Mouse (Mus musculus): ENCODE data around the gene Barx1.

Gene Barx1

GRCm38 (mm10) chr13:48660221-48660734 lies 2.5 kb upstream of the Barx1 start:
- DNase-seq (ENCODE audit: low spot score in 2 of 2) = no peak

GRCm38 (mm10) chr13:48660741-48661140 lies 2.1 kb upstream of the Barx1 start:
- DNase-seq (ENCODE audit: low spot score in 2 of 2) = no peak

GRCm38 (mm10) chr13:48661561-48661960 lies 1.2 kb upstream of the Barx1 start:
- no peak for DNase-seq (ENCODE audit: low spot score in 2 of 2)

- no peak for DNase-seq (ENCODE audit: low spot score in 2 of 2)
These were observed 601 bp downstream of the Barx1 start for GRCm38 (mm10) chr13:48663211-48663987.

GRCm38 (mm10) chr13:48663988-48664339 lies 1.2 kb downstream of the Barx1 start:
- no peak for DNase-seq (ENCODE audit: low spot score in 2 of 2)

- DNase-seq (ENCODE audit: low spot score in 2 of 2) = no peak
These were observed 2.3 kb downstream of the Barx1 start for GRCm38 (mm10) chr13:48664916-48665655.

GRCm38 (mm10) chr13:48665656-48666597 lies 3.1 kb downstream of the Barx1 start:
- DNase-seq (ENCODE audit: low spot score in 2 of 2) = no peak

- DNase-seq (ENCODE audit: low spot score in 2 of 2) = no peak
These were observed 4.7 kb downstream of the Barx1 start for GRCm38 (mm10) chr13:48667461-48667860.

GRCm38 (mm10) chr13:48668091-48668975 lies 5.5 kb downstream of the Barx1 start:
- no peak for DNase-seq (ENCODE audit: low spot score in 2 of 2)

- no peak for DNase-seq (ENCODE audit: low spot score in 2 of 2)
These were observed 6.3 kb downstream of the Barx1 start for GRCm38 (mm10) chr13:48668976-48669534.

DNA sequence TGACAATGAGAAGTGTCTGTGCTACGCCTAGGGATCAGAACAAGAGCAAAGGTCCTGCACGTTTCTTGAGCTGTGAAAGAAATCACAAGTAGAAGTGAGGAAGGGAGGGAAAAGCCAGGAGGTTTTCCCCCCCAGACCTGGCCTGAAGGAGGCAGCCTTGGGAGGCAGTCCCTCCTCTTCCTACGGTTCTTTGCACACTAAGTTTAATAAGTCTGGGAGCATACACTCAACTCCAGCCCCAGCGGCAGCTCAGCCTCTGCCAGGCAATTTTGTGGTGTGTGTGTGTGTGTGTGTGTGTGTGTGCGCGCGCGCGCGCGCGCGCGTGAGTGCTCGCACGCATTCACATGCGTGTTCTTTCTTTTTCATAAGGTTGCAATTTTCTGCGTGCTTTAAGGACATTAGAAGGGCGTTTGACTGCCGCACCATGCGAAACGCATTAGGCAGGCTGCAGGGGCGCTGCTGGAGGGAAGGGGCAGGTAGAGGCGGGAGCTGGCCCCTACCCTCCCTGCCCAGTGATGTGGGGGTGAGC lies 9.6 kb downstream of the Barx1 start:
- DNase-seq (ENCODE audit: low spot score in 2 of 2) = no peak

DNA sequence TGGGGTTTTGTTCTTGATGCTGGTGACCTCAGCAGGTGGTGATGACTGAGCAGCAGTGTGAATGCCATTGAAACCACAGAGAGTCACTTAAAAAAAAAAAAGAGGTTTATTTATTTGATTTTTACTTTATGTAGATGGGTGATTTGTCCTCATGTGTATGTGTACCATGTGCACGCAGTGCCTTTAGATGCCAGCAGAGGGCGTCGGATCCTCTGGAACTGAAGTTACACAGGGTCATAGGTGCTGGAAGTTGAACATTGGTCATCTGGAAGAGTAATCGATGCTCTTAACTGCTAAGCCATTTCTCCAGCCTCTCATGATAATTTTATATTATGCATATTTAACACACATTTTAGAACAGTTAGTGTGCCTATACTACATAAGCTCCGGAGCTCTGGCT lies 11.8 kb downstream of the Barx1 start:
- no peak for DNase-seq (ENCODE audit: low spot score in 2 of 2)

DNA sequence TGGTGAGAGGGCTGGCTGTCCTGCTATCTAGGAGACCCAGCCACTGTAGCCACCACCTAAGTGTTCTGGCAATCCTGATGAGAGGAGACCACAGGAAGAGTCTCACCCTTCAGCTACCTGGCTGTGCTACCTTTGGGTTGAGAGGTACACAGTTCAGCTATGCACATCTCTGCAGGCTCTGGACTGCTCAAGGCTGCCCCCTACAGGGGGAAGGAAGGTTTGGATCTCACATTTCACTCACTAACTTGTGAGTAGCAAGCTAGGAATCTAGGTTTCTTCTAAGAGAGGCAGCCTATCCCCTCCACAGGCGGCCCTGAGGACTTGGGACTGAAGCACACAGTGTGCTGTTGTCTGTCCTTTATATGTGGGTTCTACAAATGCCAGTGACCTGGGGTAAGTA lies 16.6 kb downstream of the Barx1 start:
- peak in 1 of 2 experiments; percentile 19 for DNase-seq (ENCODE audit: low spot score in 2 of 2)

DNA sequence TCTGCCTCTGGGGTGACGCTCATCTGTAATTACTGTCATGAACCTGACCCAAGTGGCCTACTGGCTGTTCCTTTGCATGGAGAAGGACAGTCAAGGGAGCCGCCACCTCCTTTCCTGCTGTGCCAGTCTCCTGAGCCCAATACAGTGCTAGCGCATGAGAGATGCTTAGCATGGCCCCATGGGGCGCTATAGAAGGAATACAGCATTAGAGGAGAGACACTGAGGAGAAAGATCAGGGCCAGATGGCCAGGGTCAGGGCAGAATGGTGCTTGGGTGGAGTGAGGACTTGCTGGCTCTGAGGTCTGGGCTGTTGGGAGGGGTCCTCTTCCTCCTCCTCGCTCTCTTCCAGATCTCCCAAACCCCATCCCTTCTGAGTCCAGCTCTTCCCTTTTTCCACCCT lies 23.9 kb downstream of the Barx1 start:
- DNase-seq (ENCODE audit: low spot score in 2 of 2) = no peak

- DNase-seq (ENCODE audit: low spot score in 2 of 2) = no peak
These were observed 29.2 kb downstream of the Barx1 start for GRCm38 (mm10) chr13:48691991-48692390.

DNA sequence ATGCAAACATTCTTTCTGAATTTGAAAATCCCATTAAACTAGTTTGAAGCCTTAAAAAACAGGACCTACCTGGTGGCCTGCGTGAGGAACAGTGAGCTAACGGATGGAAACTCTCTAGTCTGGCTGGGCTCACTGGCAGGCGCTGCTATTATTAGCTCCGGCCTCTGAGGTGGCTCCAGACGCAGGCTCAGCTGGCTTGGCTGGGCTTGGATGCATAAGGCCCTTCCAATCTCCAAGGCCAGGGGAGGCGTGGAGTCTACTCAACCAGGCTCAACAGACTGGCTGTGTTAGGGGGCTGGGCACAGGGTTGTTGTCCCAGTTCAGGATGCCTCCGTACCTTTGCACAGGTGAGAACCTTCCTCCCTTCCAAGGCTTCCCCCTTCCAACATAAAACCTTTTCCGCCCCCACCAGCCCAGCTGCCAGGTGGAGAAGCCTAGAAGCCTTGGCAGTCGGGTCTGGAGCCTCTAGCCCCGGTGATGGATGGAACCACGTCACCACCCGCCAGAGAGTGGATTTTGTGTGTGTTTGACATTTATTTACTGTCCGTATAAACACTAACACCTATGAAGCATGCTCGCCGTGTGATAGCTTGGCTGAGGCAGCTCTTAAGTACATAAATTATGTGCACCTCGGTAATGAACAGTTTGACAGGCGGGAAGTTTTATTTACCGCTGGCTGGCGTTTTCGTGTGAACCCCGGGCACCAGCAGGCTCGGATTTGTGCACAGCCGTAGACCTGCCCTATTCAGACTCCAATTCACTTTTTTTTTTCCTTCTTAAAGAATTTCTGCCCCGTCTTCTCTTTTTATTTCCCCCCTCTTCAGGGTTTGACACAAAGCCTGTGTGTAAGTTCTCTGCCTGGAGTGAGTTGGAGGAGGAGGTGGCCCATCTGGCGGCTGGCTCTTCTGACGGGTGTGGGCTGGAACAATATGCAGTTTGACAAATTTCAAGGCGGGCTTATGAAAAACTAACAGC lies 31.6 kb downstream of the Barx1 start:
- DNase-seq (ENCODE audit: low spot score in 2 of 2) = peak in 1 of 2 experiments; percentile 30

GRCm38 (mm10) chr13:48706385-48706951 lies 43.7 kb downstream of the Barx1 start:
- no peak for DNase-seq (ENCODE audit: low spot score in 2 of 2)

DNA sequence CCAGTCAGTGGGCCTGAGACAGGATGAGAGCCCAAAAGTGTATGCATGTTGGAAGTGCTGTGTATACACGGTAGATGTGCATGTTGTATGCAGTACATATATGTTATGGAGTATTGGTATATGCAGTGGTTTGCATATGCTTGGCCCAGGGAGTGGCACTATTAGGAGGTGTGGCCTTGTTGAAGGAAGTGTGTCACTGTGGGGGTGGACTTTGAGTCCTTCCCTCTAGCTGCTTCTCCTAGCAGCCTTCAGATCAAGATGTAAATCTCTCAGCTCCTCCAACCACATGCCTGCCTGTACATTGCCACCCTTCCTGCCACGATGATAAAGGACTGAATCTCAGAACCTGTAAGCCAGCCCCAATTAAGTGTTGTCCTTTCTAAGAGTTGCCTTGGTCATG lies 49.9 kb downstream of the Barx1 start:
- DNase-seq (ENCODE audit: low spot score in 2 of 2) = no peak

- no peak for DNase-seq (ENCODE audit: low spot score in 2 of 2)
These were observed 53.3 kb downstream of the Barx1 start for GRCm38 (mm10) chr13:48716075-48716474.

Measured in cerebellum, postnatal 4 days (tissue).